Mouse (Mus musculus) testis, adult 2 months (tissue): ENCODE measurements around the gene Grip1. TPM values are rescaled to one million over a fixed set of nuclear protein-coding genes. Genes with fewer than 3 reads are reported as not detected.
A peak's percentile ranks its signal among the peaks of the same experiment; 100 is the strongest.

Source experiments
- H3K27ac ChIP-seq: fragments of 200-500 bp; 2 replicates; pipeline ENCODE4 v1.5.1; 2012; ENCODE audit warnings: low read depth, low read length; ENCODE audit not compliant: control insufficient read depth, insufficient read depth
- H3K27me3 ChIP-seq: fragments of 200-500 bp; 2 replicates; pipeline ENCODE4 v1.6.1; 2012; ENCODE audit warnings: mild to moderate bottlenecking, low read length, moderate library complexity; ENCODE audit not compliant: control insufficient read depth, insufficient read depth
- H3K36me3 ChIP-seq: fragments of 200-500 bp; 2 replicates; pipeline ENCODE4 v1.6.1; 2012; ENCODE audit warnings: mild to moderate bottlenecking, low read length; ENCODE audit not compliant: control insufficient read depth, insufficient read depth
- H3K4me1 ChIP-seq: fragments of 200-500 bp; 2 replicates; pipeline ENCODE4 v1.6.1; 2012; ENCODE audit warnings: low read length; ENCODE audit not compliant: control insufficient read depth, insufficient read depth
- H3K4me3 ChIP-seq: fragments of 200-500 bp; 2 replicates; pipeline ENCODE4 v1.5.1; 2012; ENCODE audit warnings: low read depth, mild to moderate bottlenecking, low read length, moderate library complexity, mixed read lengths; ENCODE audit not compliant: control insufficient read depth
- CTCF ChIP-seq: fragments of 200-500 bp; IDR thresholded peaks from 2 replicates; pipeline ENCODE4 v1.5.1; 2012; ENCODE audit warnings: low read depth, mild to moderate bottlenecking, inconsistent platforms, low read length, moderate library complexity; ENCODE audit not compliant: control insufficient read depth, insufficient read depth, insufficient replicate concordance
- POLR2A ChIP-seq: fragments of 200-500 bp; IDR thresholded peaks from 2 replicates; pipeline ENCODE4 v1.6.1; 2012; ENCODE audit warnings: low read depth, mild to moderate bottlenecking, inconsistent platforms, low read length, moderate library complexity; ENCODE audit not compliant: control insufficient read depth
- polyA plus RNA-seq: library from polyadenylated mRNA; depleted of rRNA; stranded (reverse); fragments of >200 nt; gene quantifications from 2 replicates; pipeline ENCODE4 v1.2.3, GENCODE M21; 2012

The Grip1 gene
- polyA plus RNA-seq, 1 experiment, result 84.3 TPM

DNA sequence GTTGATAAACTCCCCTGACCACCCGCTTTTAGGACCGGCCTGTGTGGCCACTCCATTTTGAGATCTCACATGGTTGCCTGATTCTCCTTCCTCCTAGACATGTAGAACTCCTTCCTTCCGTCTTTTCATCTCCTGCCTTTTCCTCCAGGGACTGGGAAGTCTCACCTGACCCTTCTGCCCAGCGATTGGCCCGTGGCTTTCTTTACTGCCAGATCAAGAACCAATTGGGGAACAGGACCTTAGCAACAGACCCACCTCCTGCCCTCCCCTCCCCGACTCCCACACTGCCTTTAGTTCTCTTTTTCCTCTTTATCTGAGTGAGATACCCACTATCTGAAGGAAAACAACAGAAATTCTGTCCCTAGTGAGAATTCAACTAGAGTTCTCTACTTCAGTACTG, 180.9 kb downstream of the Grip1 start:
- H3K36me3 ChIP-seq, result no peaks in the 10 kb centered on the region
- TF ChIP-seq CTCF (no peak), POLR2A (no peak)
- no peaks in the 10 kb centered on the region for H3K27me3 ChIP-seq
- H3K27ac ChIP-seq, result no peak overlapping the region
- no peak overlapping the region for H3K4me3 ChIP-seq
- H3K4me1 ChIP-seq, result 0 out of 2 replicates have a peak, but pooled peaks cover 2% of the 10 kb centered on the region

DNA sequence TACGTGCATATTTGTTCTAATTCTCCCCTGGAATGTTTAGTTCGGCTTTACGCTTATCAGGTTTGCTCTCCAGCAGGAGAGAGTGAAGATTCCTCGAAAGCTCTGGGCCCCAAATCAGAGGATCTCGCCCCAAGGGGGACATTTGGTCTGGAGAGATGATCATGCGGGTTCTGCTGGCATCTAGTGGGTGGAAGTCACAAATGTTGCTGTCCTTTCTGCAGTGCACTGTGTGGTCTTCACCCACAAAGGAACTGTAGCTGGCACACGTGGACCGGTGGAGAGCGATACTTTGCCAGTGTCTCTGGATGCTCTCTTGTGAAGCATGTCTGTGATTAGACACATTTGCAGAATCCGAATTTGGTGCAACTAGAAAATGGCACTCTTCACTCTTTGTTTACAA, 186.9 kb downstream of the Grip1 start:
- TF ChIP-seq CTCF (no peak), POLR2A (no peak)
- H3K27me3 ChIP-seq, result no peaks in the 10 kb centered on the region
- H3K36me3 ChIP-seq, result no peaks in the 10 kb centered on the region
- no peak overlapping the region for H3K27ac ChIP-seq
- no peak overlapping the region for H3K4me3 ChIP-seq
- H3K4me1 ChIP-seq, result no peaks in the 10 kb centered on the region

DNA sequence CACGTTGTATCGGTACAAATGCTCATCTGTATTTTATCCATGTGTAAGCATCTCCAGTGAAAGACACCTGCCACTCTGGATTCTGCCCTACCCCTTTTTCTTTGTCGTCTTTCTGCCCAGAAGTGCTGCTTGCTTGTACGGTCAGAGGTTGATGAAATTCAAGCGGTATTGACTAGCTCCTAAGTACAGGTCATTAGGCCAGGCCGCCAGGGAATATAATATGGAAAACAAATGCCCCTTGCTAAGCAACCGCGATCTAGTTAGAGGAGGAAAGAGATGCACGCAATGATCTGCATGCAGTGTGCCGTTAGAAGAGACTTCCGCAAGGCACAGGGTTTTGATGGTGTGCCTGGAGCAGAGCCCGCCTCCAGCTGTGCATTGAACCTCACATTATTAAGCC, 187.4 kb downstream of the Grip1 start:
- no peaks in the 10 kb centered on the region for H3K27me3 ChIP-seq
- no peak overlapping the region for H3K27ac ChIP-seq
- H3K4me1 ChIP-seq, result no peaks in the 10 kb centered on the region
- H3K36me3 ChIP-seq, result no peaks in the 10 kb centered on the region
- no peak overlapping the region for H3K4me3 ChIP-seq
- TF ChIP-seq POLR2A (no peak), CTCF (no peak)

DNA sequence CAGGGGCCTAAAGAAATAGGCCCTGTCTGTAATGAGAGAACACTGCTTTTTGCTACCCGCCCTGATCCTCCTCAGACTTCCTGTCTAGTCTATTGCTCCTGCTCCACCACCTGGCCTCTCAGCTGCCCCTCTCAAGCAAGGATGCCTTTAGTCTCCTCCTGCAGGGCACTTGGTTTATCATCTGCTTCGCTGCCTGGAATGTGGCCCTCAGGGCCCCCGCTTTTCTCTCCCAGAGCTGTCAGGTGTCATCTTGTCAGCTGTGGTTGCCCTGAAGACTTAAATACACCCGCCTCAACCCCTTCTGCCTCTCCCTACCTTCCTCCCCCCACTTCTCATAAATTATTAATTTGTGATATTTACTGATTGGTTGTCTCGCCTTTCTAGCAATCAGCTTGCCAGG, 190.7 kb downstream of the Grip1 start:
- H3K27ac ChIP-seq, result no peak overlapping the region
- H3K4me1 ChIP-seq, result peaks cover 6% of the 10 kb centered on the region
- H3K4me3 ChIP-seq, result no peak overlapping the region
- H3K36me3 ChIP-seq, result no peaks in the 10 kb centered on the region
- H3K27me3 ChIP-seq, result no peaks in the 10 kb centered on the region
- TF ChIP-seq CTCF, result no peak
- no peak for TF ChIP-seq POLR2A

DNA sequence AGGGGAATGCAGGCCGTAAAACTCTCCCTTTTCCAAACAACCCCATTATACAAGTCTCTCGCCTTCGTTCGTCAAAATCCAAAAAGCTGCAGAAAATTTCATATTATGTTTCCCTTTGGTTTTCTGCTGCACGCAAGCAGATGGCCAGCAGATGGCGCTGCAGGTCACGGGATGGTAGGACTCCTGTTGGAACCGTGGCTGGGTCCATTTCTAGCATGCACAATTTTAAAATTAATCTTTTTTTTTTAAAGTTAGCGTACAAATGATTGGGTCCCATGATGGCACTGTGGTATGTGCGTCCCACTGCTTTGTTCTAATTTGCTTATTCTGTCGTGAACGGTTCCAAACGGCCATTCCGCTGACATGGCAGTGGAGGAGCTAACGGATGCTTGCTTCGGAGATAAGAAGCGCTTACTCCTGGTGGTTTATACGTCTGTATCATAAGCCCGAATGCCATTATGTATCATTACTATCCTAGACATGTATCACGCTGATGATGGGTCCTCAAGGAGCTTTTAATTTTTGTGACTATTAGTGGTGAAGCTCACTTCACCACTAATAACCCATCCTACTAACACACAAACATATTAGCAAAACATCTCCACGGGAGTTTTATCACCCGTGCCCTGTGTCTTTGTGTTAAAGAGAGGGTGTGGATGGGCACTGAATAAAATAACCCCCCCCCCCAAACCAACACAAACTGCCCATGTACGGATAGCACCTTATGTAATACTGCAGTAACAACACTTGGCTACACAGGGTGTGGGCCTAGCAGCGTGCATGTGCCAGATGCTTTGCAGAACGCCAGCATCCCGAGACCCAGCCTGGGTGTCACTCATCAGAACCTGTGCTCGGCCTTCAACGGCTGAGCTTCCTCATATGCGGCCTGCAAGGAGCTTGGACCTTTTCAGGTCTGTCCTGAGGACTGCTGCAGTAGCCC, 193.1 kb downstream of the Grip1 start:
- TF ChIP-seq POLR2A, result no peak
- TF ChIP-seq CTCF, result peak; percentile 89; the same call in 1 of the 2 replicates

DNA sequence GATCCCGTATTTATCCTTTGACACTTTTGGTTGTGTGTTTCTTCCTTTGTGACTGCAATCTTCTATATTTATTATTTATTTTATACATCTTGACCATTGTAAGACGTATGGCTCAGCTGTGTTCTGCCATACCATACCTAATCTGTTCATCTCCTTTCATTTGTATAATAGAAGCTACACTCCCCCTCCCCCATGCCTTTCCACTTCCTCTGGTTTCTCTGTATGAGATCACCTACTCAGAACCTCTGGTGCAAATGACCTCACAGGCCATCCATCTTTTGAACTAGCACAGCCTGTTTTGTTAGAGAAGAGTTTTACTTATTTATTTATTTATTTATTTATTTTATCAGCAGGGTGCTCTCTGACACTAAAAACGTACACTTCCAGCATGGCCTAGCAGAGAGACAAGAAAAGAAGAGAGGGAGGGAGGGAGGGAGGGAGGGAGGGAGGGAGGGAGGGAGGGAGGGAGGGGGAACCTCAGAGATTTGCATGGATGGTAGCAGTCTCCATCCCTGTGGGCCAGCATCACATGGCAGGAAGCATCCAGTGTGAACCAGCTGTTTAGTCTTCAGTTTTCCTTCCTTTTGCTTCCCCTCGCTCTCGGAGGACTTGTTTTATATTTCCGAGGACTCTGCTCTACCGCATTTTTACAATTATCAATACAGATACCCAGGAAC, 207.2 kb downstream of the Grip1 start:
- H3K36me3 ChIP-seq, result no peaks in the 10 kb centered on the region
- peaks cover 3% of the 10 kb centered on the region; the same call in 1 of the 2 replicates for H3K4me1 ChIP-seq
- H3K4me3 ChIP-seq, result no peak overlapping the region
- H3K27me3 ChIP-seq, result no peaks in the 10 kb centered on the region
- no peak for TF ChIP-seq POLR2A
- no peak for TF ChIP-seq CTCF
- no peak overlapping the region for H3K27ac ChIP-seq

More for the DNA sequence above, 193.1 kb downstream of the Grip1 start:
- Histone ChIP-seq H3K4me3 (peak overlapping the region; percentile 43; the same call in 1 of the 2 replicates), H3K36me3 (no peaks in the 10 kb centered on the region), H3K27ac (no peak overlapping the region), H3K4me1 (peaks cover 6% of the 10 kb centered on the region), H3K27me3 (no peaks in the 10 kb centered on the region)

DNA sequence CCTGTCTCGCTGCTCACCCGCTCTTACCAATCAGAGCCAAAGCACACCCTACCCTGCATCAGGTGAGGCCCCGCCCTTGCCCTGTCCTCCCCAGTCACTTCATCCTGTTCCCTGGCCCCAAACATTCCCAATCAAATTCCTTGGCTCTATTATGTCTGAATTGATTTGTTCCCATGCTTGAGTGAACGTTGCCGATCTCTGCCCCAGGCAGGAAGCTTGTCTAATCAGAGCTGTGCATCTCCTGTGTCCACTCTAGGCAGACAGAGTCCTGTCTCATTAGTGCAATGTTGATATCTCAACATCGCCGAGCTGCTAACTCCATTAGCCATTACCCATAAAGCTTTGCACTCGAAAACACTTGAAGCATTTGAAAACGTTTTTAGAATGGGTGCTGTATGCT, 210.0 kb downstream of the Grip1 start:
- Histone ChIP-seq H3K36me3 (no peaks in the 10 kb centered on the region), H3K27me3 (no peaks in the 10 kb centered on the region), H3K27ac (no peak overlapping the region), H3K4me1 (peaks cover 3% of the 10 kb centered on the region; the same call in 1 of the 2 replicates), H3K4me3 (peak overlapping the region; percentile 2; the same call in 1 of the 2 replicates)
- TF ChIP-seq POLR2A (0 out of 2 replicates have a peak, but pooled peaks have one; percentile 1), CTCF (no peak)

DNA sequence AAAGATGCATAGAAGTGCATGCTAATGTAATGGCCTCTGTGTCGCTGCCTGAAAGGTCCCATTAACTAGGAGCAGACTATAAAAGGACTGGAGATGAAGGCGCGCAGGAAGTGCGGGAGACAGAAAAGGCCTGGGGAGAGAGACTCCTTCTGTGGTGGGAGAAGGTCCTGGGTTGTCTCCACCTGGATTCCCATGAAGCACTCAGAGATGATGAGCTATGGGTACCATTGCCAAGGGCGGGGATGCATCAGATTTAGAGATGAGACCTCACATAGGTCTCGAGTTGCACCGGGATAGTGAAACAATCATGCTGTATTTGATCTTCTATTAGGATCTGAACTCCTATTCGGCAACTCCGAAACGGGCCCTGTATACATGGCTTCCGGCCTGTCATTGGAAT, 212.8 kb downstream of the Grip1 start:
- no peaks in the 10 kb centered on the region for H3K27me3 ChIP-seq
- TF ChIP-seq POLR2A (no peak), CTCF (no peak)
- H3K4me3 ChIP-seq, result no peak overlapping the region

More for the DNA sequence above, 212.8 kb downstream of the Grip1 start:
- Histone ChIP-seq H3K4me1 (peaks cover 3% of the 10 kb centered on the region; the same call in 1 of the 2 replicates), H3K27ac (no peak overlapping the region), H3K36me3 (no peaks in the 10 kb centered on the region)
